Mouse (Mus musculus): ENCODE data around the gene Uap1l1. TPM values are rescaled to one million over a fixed set of nuclear protein-coding genes. Genes with fewer than 3 reads are reported as not detected.

The Uap1l1 gene
- polyA plus RNA-seq, 1 experiment from 2014 or later, result 20.5 TPM

DNA sequence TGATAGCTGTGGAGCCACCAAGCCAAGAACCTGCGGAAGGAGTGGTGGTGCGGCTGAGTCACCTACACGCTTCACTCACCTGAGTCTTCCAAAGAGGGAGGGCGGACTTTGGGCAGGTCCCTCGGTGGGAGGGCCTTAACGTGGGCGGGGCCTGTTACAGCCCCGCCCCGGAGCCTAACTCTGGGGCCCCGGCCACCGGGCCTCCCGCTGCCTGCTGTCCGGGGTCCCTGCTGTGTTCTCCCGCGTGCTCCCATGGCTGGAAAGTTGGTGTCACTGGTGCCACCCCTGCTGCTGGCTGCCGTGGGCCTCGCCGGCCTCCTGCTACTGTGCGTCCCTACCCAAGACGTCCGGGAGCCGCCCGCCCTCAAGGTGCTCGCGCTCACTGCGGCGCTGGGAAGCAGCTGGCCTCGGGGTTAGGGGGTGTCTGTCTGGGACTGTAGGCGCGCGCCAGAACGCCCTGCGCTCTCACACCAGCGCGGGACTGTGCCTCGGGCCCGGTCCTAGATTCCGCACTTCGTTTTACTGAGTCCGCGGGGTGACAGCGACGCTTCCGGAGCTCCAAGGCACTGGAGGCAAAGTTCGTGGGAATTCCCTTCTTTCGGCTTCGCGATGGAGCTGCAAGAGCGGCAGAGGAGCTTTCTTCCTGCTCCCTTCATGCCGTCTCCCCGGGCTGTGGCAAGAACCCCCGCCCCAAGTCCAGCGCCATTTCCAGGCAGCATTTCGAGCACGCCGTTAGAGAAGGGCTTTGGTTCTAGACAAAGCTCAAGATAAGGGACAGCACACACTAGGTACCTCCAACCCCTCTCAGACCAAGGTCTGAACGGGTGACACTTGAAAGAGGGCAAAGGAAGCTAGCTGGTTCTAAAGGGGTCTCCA, 30.5 kb upstream of the Uap1l1 start, which contains the start of gene Entpd2:
Gene Entpd2 (plus strand): TSS at position 154 of the 876 bp plus-strand sequence.
- H3K4me3 ChIP-seq, result peak within 1 kb of the TSS; percentile 40
- 2% methylated on average over 57 of the region's 57 CpGs for WGBS
- no peak within 1 kb of the TSS for H3K27ac ChIP-seq
- peaks cover 65% of the 10 kb centered on the region for H3K27me3 ChIP-seq
- H3K4me2 ChIP-seq, result peak within 1 kb of the TSS; percentile 78
- ATAC-seq (ENCODE audit: borderline replicate concordance, extremely low read depth, low FRiP score, low TSS enrichment), result peak; percentile 36; the same call in 1 of the 2 replicates
- no peaks in the 10 kb centered on the region for H3K9me3 ChIP-seq
- H3K4me1 ChIP-seq, result peaks cover 19% of the 10 kb centered on the region
- H3K9ac ChIP-seq, result peak within 1 kb of the TSS; percentile 11; the same call in 1 of the 2 replicates
- no peaks in the 10 kb centered on the region for H3K36me3 ChIP-seq

DNA sequence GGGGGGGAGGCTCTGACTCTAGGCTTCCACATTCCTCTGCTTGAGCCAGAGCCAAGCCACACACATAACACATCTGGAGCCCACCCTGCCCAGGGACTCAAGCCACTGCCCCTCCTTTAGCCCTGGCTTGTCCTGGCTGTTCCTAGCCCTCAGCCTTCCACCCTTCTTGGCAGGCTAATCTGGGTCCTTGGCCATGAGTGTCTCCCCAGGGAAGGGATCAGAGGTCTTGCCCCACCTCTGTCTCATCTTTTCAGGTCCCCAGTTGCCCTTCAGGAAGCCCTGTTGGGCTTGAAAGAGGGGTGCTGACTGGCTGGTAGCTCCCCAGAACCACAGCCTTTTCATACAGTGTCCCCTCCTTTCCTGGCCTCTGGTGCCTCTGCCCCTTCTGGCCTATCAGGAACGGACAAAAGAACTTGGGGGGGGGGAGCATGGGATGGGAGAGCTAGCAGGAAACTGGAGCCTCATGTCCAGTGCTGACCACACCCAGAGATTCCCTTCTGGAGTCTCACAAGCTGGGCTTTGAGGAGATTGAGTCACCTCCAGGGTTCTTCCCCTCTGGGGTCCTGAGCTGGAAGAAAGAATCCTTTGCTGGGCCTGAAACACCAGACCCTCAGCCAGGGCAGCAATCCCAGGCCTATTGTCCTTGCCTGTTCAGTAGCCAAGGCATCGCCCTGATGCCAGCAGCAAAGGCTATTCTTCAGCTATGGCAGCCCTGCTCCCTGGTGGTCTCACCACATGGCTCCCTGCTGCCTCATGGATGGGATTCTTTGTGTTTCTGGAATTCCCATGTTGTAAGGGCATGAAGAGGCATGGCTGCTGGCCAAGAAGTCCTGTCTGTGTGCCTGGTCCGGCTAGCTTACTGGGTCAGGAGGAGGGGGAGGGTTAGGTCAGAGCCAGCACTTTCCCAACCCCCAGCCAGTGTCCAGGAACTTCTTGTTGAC, 29.1 kb upstream of the Uap1l1 start:
- H3K9me3 ChIP-seq, result no peaks in the 10 kb centered on the region
- WGBS, result 28% methylated on average over 3 of the region's 3 CpGs
- H3K36me3 ChIP-seq, result no peaks in the 10 kb centered on the region
- no peak overlapping the region for H3K27ac ChIP-seq
- H3K4me1 ChIP-seq, result peaks cover 19% of the 10 kb centered on the region
- no peak overlapping the region for H3K9ac ChIP-seq
- no peak overlapping the region for H3K4me2 ChIP-seq
- peaks cover 51% of the 10 kb centered on the region for H3K27me3 ChIP-seq
- no peak for ATAC-seq (ENCODE audit: borderline replicate concordance, extremely low read depth, low FRiP score, low TSS enrichment)
- H3K4me3 ChIP-seq, result no peak overlapping the region

DNA sequence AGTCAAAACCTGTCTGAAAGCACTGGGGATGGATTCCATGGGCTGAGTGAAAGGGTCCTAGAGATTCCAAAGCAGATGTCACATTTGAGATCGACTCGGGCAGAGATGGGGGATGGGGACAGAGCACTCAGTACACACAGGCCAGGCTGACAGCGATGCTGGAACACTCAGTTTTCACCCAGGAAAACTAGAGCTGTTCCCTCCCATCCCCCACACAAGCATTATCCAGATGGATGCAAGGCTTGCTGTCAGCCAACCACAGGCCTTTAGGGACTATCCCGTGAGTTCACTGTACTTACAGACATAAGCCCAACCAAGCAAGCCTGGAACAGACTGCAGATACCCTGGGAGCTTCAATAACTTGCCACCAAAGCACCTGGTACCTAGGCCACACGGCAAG, 25.8 kb upstream of the Uap1l1 start:
- H3K27me3 ChIP-seq, result peaks cover 19% of the 10 kb centered on the region
- peaks cover 17% of the 10 kb centered on the region for H3K4me1 ChIP-seq
- no peaks in the 10 kb centered on the region for H3K9me3 ChIP-seq
- H3K27ac ChIP-seq, result no peak overlapping the region
- WGBS, result 51% methylated on average over 5 of the region's 5 CpGs
- H3K4me3 ChIP-seq, result no peak overlapping the region
- H3K4me2 ChIP-seq, result no peak overlapping the region
- no peak overlapping the region for H3K9ac ChIP-seq
- no peaks in the 10 kb centered on the region for H3K36me3 ChIP-seq
- ATAC-seq (ENCODE audit: borderline replicate concordance, extremely low read depth, low FRiP score, low TSS enrichment), result no peak

- ATAC-seq (ENCODE audit: borderline replicate concordance, extremely low read depth, low FRiP score, low TSS enrichment), result no peak
- H3K4me2 ChIP-seq, result no peak overlapping the region
- H3K27me3 ChIP-seq, result no peaks in the 10 kb centered on the region; the same call in 1 of the 2 replicates
- no peaks in the 10 kb centered on the region for H3K36me3 ChIP-seq
- no peak overlapping the region for H3K27ac ChIP-seq
- H3K4me1 ChIP-seq, result no peaks in the 10 kb centered on the region
- WGBS, result 50% methylated on average over 5 of the region's 5 CpGs
- H3K9ac ChIP-seq, result no peak overlapping the region
- H3K9me3 ChIP-seq, result no peaks in the 10 kb centered on the region
- no peak overlapping the region for H3K4me3 ChIP-seq
Observed at GRCm38 (mm10) chr2:25384492-25384891, 19.0 kb upstream of the Uap1l1 start.

DNA sequence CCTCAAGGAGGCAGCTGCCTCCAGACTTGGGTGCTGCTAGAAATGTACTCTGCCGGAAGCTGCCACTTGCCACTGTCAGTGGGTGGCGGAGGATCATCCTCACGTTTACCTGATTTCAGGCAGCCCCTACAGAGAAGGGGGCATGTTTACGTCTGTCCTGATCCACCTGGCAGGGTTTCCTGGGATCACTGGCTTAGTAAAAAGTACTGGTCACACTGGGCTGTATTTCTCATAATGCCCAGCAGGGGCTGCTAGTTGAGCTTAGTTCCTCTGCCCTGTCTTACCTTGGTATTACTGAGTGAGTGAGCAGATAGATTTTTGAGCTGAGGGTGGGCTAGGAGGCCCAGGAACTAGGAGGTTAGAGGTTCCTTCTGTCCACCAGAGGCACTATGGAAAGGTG, 11.1 kb upstream of the Uap1l1 start:
- Histone ChIP-seq H3K4me1 (peaks cover 26% of the 10 kb centered on the region), H3K36me3 (peaks cover 30% of the 10 kb centered on the region), H3K4me2 (no peak overlapping the region), H3K27ac (no peak overlapping the region), H3K4me3 (no peak overlapping the region), H3K9ac (no peak overlapping the region), H3K9me3 (no peaks in the 10 kb centered on the region), H3K27me3 (no peaks in the 10 kb centered on the region)
- WGBS, result 66% methylated on average over 4 of the region's 4 CpGs
- ATAC-seq (ENCODE audit: borderline replicate concordance, extremely low read depth, low FRiP score, low TSS enrichment), result no peak

- H3K36me3 ChIP-seq, result peaks cover 30% of the 10 kb centered on the region
- peaks cover 30% of the 10 kb centered on the region for H3K4me1 ChIP-seq
- 32% methylated on average over 2 of the region's 2 CpGs for WGBS
- no peaks in the 10 kb centered on the region for H3K27me3 ChIP-seq
- peak overlapping the region; percentile 85 for H3K4me3 ChIP-seq
- H3K9ac ChIP-seq, result peak overlapping the region; percentile 67
- peak overlapping the region; percentile 95 for H3K4me2 ChIP-seq
- ATAC-seq (ENCODE audit: borderline replicate concordance, extremely low read depth, low FRiP score, low TSS enrichment), result no peak
- H3K9me3 ChIP-seq, result no peaks in the 10 kb centered on the region
- no peak overlapping the region for H3K27ac ChIP-seq
Observed at GRCm38 (mm10) chr2:25373431-25373830, 7.9 kb upstream of the Uap1l1 start.

DNA sequence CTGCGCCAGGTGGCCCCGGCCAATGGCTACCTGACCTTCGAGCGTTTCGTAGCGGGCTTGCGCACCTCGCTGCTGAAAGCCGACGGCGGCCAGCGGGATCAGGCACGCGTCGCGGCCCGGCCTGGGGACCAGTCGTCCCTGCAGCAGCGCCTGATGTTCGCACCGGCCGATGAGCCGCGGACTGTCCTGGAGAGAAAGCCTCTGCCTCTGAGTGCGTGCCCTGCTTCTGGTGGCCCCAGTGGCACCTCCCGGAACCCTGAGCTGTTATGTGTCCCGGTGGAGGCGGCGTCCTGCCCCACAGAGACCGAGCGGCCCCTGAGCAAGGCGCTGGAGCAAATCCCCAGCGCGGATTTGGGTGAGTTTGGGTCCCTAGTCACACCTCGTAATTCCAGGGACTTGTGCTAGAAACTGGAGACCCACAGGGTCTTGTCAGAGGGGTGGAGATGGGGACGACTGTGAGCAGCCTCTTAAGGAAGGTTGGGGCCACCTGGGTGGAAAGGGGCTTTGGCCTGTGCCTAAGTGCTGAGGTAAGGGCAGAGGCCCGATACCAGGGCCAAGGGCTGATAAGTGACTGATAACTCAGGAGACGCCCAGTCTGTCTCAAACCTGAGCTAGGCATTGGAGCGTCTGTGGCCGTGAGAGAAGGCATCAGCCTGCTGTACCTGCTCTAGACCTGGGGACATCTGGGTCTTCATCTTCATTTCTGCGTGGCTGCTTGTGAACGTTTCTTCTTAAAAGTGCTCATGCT, 7.3 kb upstream of the Uap1l1 start:
- ATAC-seq (ENCODE audit: borderline replicate concordance, extremely low read depth, low FRiP score, low TSS enrichment), result peak; percentile 16; the same call in 1 of the 2 replicates
- Histone ChIP-seq H3K4me2 (peak overlapping the region; percentile 95), H3K27me3 (no peaks in the 10 kb centered on the region), H3K9me3 (no peaks in the 10 kb centered on the region), H3K4me3 (peak overlapping the region; percentile 85), H3K27ac (peak overlapping the region; percentile 76), H3K36me3 (peaks cover 24% of the 10 kb centered on the region), H3K4me1 (peaks cover 30% of the 10 kb centered on the region), H3K9ac (peak overlapping the region; percentile 67)
- WGBS, result 2% methylated on average over 42 of the region's 42 CpGs

GRCm38 (mm10) chr2:25371764-25372643, 6.5 kb upstream of the Uap1l1 start, which contains the start of gene Sapcd2:
Gene Sapcd2, plus strand, starts transcription at chr2:25372321.
- H3K4me1 ChIP-seq, result peaks cover 30% of the 10 kb centered on the region
- H3K9ac ChIP-seq, result peak within 1 kb of the TSS; percentile 67
- peaks cover 17% of the 10 kb centered on the region for H3K36me3 ChIP-seq
- H3K4me3 ChIP-seq, result peak within 1 kb of the TSS; percentile 85
- H3K4me2 ChIP-seq, result peak within 1 kb of the TSS; percentile 95
- WGBS, result 1% methylated on average over 65 of the region's 65 CpGs
- H3K9me3 ChIP-seq, result no peaks in the 10 kb centered on the region
- H3K27me3 ChIP-seq, result no peaks in the 10 kb centered on the region
- ATAC-seq (ENCODE audit: borderline replicate concordance, extremely low read depth, low FRiP score, low TSS enrichment), result peak; percentile 93
- H3K27ac ChIP-seq, result peak within 1 kb of the TSS; percentile 81

- H3K4me1 ChIP-seq, result peaks cover 38% of the 10 kb centered on the region
- H3K9ac ChIP-seq, result no peak overlapping the region
- no peak overlapping the region for H3K4me3 ChIP-seq
- no peak overlapping the region for H3K27ac ChIP-seq
- H3K27me3 ChIP-seq, result peaks cover 6% of the 10 kb centered on the region
- H3K9me3 ChIP-seq, result no peaks in the 10 kb centered on the region
- H3K4me2 ChIP-seq, result no peak overlapping the region
- ATAC-seq (ENCODE audit: borderline replicate concordance, extremely low read depth, low FRiP score, low TSS enrichment), result no peak
- no peaks in the 10 kb centered on the region for H3K36me3 ChIP-seq
- 83% methylated on average over 3 of the region's 3 CpGs for WGBS
Observed at GRCm38 (mm10) chr2:25369996-25370395, 4.5 kb upstream of the Uap1l1 start.

DNA sequence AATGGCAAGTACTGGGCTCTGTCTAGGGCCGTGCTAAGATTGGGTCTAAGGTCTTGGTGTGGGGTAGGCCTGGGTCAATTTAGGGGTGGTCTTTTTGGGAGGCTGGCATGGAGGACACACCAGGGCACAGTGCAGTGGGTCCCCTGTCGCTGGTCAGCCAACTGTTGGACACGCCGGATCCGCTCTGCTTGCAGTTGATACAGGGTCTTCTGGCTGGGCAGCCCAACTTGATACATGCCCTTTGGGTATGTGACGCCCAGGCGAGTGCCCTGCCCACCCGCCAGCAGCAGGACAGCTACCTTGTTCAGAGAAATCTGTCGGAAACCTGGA, 756 bp downstream of the Uap1l1 start:
- Histone ChIP-seq H3K4me2 (peak overlapping the region; percentile 100), H3K4me3 (peak overlapping the region; percentile 73), H3K36me3 (no peaks in the 10 kb centered on the region), H3K4me1 (peaks cover 22% of the 10 kb centered on the region), H3K9me3 (no peaks in the 10 kb centered on the region), H3K27ac (peak overlapping the region; percentile 24; the same call in 1 of the 2 replicates), H3K27me3 (peaks cover 17% of the 10 kb centered on the region), H3K9ac (peak overlapping the region; percentile 75)
- ATAC-seq (ENCODE audit: borderline replicate concordance, extremely low read depth, low FRiP score, low TSS enrichment), result no peak; the same call in 1 of the 2 replicates
- WGBS, result 25% methylated on average over 9 of the region's 9 CpGs

Measured in lung, embryonic 15.5 days (tissue).